Mouse (Mus musculus): ENCODE data around the gene Trpm6. TPM values are rescaled to one million over a fixed set of nuclear protein-coding genes. Genes with fewer than 3 reads are reported as not detected.

Trpm6 gene
- polyA plus RNA-seq, 1 experiment from 2014 or later = 0.18 TPM

DNA sequence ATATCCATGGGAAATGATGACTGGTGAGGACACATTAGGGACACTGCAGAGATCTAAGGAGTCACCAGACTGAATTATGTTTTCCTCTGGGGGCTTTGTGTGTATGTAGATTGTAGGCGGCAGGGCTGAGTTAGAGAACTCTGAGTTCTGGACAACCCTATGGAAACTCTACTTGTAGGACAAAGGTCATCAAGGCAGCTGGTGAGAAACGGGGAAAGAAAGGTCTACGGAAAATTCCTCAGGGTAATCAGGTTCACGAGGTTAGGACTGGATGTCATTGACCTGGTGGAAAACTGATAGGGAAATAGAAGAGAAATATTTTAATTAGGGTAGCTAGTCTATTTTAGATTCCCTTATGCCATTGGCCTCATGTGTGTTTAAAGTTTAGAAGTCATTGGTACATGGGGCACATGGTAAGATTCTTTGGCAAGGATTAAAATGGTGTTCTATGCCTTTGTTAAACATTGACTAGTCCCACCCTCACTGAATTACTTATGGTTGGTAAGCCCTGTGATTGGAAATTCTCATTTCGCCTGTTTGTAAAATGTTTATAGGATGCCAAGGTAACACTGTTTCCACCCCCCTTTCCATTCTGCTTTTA, 23.2 kb downstream of the Trpm6 start:
- Histone ChIP-seq H3K27ac (no peak overlapping the region), H3K27me3 (replicated peaks) (no peaks in the 10 kb centered on the region), H3K9ac (no peak overlapping the region), H3K4me1 (no peaks in the 10 kb centered on the region), H3K9me3 (no peaks in the 10 kb centered on the region), H3K36me3 (no peaks in the 10 kb centered on the region), H3K4me2 (no peak overlapping the region), H3K4me3 (replicated peaks) (no peak overlapping the region)
- ATAC-seq (ENCODE audit: insufficient read depth, low FRiP score, low read depth) = no peak
- 81% methylated on average over 5 of the region's 5 CpGs for WGBS

- Histone ChIP-seq H3K27me3 (replicated peaks) (no peaks in the 10 kb centered on the region), H3K4me3 (replicated peaks) (no peak overlapping the region), H3K36me3 (no peaks in the 10 kb centered on the region), H3K9ac (no peak overlapping the region), H3K9me3 (no peaks in the 10 kb centered on the region), H3K27ac (no peak overlapping the region), H3K4me2 (no peak overlapping the region), H3K4me1 (no peaks in the 10 kb centered on the region)
- ATAC-seq (ENCODE audit: insufficient read depth, low FRiP score, low read depth) = no peak
- WGBS = 39% methylated on average over 1 of the region's 1 CpGs
These were observed 24.3 kb downstream of the Trpm6 start for GRCm38 (mm10) chr19:18774085-18774484.

DNA sequence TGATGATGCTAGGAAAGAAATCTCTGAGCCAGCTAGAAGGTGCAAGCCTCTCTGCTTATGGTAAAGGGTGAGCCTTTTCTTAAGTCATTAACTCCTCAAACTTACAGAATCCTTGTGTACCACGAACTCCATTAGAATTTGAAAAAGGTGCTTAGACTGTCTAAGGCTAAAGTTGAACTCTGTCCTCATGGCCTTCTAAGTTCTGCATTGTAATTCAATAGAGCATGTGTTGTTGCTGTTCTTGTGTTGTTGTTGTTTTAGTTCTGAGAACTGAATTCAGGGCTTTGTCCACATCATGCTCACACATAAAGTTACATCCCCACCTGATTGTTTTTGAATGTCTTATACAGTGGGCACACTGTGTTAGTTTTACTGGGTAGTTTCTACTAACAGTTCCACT, 49.9 kb downstream of the Trpm6 start:
- H3K36me3 ChIP-seq = no peaks in the 10 kb centered on the region
- no peak overlapping the region for H3K4me3 ChIP-seq (replicated peaks)
- no peak for ATAC-seq (ENCODE audit: insufficient read depth, low FRiP score, low read depth)
- H3K4me1 ChIP-seq = no peaks in the 10 kb centered on the region
- no peak overlapping the region for H3K27ac ChIP-seq
- H3K4me2 ChIP-seq = no peak overlapping the region
- no peaks in the 10 kb centered on the region for H3K27me3 ChIP-seq (replicated peaks)
- WGBS = 62% methylated on average over 1 of the region's 1 CpGs
- H3K9ac ChIP-seq = no peak overlapping the region
- H3K9me3 ChIP-seq = no peaks in the 10 kb centered on the region

DNA sequence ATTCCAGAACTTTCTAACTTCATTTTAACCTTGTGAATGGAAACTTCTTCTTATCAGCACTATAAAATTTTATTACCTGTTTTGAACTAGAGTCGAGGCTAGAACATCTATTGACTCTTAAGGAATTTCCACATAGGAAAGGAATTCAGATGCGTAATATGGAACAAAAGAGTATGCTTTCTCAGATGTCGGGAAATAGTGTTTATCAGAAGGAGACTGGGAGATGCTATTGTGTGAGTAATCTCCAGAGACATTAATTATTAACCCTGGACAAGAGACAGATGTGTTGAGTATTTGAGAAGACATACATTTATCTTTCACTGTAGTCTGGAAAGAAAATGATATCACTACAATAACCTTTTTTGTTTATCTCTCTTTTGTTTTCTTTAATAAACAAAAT, 61.5 kb downstream of the Trpm6 start:
- Histone ChIP-seq H3K9me3 (no peaks in the 10 kb centered on the region), H3K4me3 (replicated peaks) (no peak overlapping the region), H3K4me2 (no peak overlapping the region), H3K27me3 (replicated peaks) (no peaks in the 10 kb centered on the region), H3K9ac (no peak overlapping the region), H3K36me3 (no peaks in the 10 kb centered on the region), H3K27ac (no peak overlapping the region), H3K4me1 (no peaks in the 10 kb centered on the region)
- 50% methylated on average over 3 of the region's 3 CpGs for WGBS
- no peak for ATAC-seq (ENCODE audit: insufficient read depth, low FRiP score, low read depth)

DNA sequence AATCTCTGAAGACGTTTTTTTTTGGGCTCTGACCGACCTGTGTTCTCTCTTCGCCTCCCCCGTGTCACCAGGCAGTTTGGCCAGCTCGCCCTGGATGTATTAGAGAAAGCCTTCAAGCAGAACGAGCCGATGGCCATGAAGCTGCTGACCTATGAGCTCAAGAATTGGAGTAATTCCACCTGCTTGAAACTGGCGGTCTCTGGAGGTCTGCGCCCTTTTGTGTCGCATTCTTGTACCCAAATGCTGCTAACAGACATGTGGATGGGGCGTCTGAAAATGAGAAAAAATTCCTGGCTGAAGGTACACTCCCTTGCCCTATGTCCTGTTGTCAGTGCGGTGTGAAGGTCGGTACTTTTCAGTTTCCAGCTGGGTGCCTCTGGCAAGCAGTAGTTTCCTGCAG, 65.4 kb downstream of the Trpm6 start:
- WGBS = 63% methylated on average over 13 of the region's 13 CpGs
- H3K27me3 ChIP-seq (replicated peaks) = no peaks in the 10 kb centered on the region
- ATAC-seq (ENCODE audit: insufficient read depth, low FRiP score, low read depth) = no peak
- no peaks in the 10 kb centered on the region for H3K36me3 ChIP-seq
- H3K27ac ChIP-seq = no peak overlapping the region
- H3K4me3 ChIP-seq (replicated peaks) = no peak overlapping the region
- no peak overlapping the region for H3K9ac ChIP-seq
- no peaks in the 10 kb centered on the region for H3K9me3 ChIP-seq
- no peaks in the 10 kb centered on the region for H3K4me1 ChIP-seq
- no peak overlapping the region for H3K4me2 ChIP-seq

- ATAC-seq (ENCODE audit: insufficient read depth, low FRiP score, low read depth) = no peak
- no peaks in the 10 kb centered on the region for H3K36me3 ChIP-seq
- WGBS = 83% methylated on average over 2 of the region's 2 CpGs
- H3K4me1 ChIP-seq = no peaks in the 10 kb centered on the region
- H3K4me3 ChIP-seq (replicated peaks) = no peak overlapping the region
- H3K4me2 ChIP-seq = no peak overlapping the region
- H3K27ac ChIP-seq = no peak overlapping the region
- no peak overlapping the region for H3K9ac ChIP-seq
- no peaks in the 10 kb centered on the region for H3K27me3 ChIP-seq (replicated peaks)
- H3K9me3 ChIP-seq = no peaks in the 10 kb centered on the region
These were observed 67.6 kb downstream of the Trpm6 start for GRCm38 (mm10) chr19:18817425-18817824.

GRCm38 (mm10) chr19:18828601-18829000, 78.8 kb downstream of the Trpm6 start:
- ATAC-seq (ENCODE audit: insufficient read depth, low FRiP score, low read depth) = no peak
- H3K9ac ChIP-seq = no peak overlapping the region
- H3K4me1 ChIP-seq = no peaks in the 10 kb centered on the region
- H3K9me3 ChIP-seq = no peaks in the 10 kb centered on the region
- 70% methylated on average over 2 of the region's 2 CpGs for WGBS
- no peak overlapping the region for H3K4me2 ChIP-seq
- no peak overlapping the region for H3K4me3 ChIP-seq (replicated peaks)
- no peaks in the 10 kb centered on the region for H3K27me3 ChIP-seq (replicated peaks)
- H3K36me3 ChIP-seq = no peaks in the 10 kb centered on the region
- no peak overlapping the region for H3K27ac ChIP-seq

- no peak overlapping the region for H3K27ac ChIP-seq
- no peak overlapping the region for H3K4me2 ChIP-seq
- H3K9me3 ChIP-seq = no peaks in the 10 kb centered on the region
- H3K9ac ChIP-seq = no peak overlapping the region
- H3K36me3 ChIP-seq = no peaks in the 10 kb centered on the region
- ATAC-seq (ENCODE audit: insufficient read depth, low FRiP score, low read depth) = no peak
- no peak overlapping the region for H3K4me3 ChIP-seq (replicated peaks)
- H3K27me3 ChIP-seq (replicated peaks) = no peaks in the 10 kb centered on the region
- H3K4me1 ChIP-seq = no peaks in the 10 kb centered on the region
- 70% methylated on average over 3 of the region's 3 CpGs for WGBS
These were observed 81.4 kb downstream of the Trpm6 start for GRCm38 (mm10) chr19:18831196-18831595.

DNA sequence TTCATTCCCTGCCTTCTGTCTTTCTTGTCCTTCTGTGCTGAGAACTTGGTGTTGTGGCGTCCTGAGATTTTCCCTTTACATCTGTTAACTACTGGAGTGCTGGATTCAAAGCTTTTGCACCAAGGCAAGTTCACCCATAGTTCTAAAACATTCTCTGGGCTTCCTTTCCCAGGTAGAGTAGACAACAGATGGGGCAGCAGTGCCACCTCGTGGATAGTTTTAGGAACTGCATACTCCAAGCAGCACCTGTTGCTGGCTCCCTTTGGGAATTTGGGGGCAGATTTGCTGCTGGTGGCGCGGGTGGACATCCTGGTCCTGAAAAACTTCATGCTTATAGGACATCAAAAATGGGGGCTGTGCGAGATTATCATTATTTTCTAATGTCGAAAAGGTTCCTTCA, 85.2 kb downstream of the Trpm6 start:
- Histone ChIP-seq H3K4me1 (no peaks in the 10 kb centered on the region), H3K27ac (no peak overlapping the region), H3K27me3 (replicated peaks) (no peaks in the 10 kb centered on the region), H3K9me3 (no peaks in the 10 kb centered on the region), H3K4me2 (no peak overlapping the region), H3K4me3 (replicated peaks) (no peak overlapping the region), H3K9ac (no peak overlapping the region), H3K36me3 (no peaks in the 10 kb centered on the region)
- WGBS = 5% methylated on average over 6 of the region's 6 CpGs
- no peak for ATAC-seq (ENCODE audit: insufficient read depth, low FRiP score, low read depth)

- H3K4me2 ChIP-seq = no peak overlapping the region
- 60% methylated on average over 19 of the region's 19 CpGs for WGBS
These were observed 92.2 kb downstream of the Trpm6 start for GRCm38 (mm10) chr19:18841789-18842562.

DNA sequence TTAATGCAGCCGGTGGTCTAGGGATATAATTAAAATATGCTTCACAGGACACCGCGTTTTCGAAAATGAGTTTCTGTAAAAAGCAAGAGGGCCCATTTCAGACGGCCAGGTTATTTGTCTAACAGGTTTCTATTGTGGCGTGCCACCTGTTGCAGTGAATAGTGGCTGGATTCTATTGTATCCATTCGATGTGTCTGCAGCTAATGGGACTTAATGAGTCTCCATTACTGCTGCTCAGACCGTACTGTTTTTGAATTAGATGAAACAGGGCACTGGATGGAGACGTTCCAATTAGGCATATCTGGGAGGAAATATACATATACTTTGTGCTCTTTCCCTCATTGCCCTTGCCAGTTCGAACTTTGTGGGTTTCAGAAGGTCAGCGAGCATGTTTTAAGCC, 92.8 kb downstream of the Trpm6 start:
- H3K4me2 ChIP-seq = no peak overlapping the region
- no peaks in the 10 kb centered on the region for H3K9me3 ChIP-seq
- H3K4me3 ChIP-seq (replicated peaks) = no peak overlapping the region
- H3K9ac ChIP-seq = no peak overlapping the region
- H3K4me1 ChIP-seq = no peaks in the 10 kb centered on the region
- no peak for ATAC-seq (ENCODE audit: insufficient read depth, low FRiP score, low read depth)
- H3K27ac ChIP-seq = no peak overlapping the region
- no peaks in the 10 kb centered on the region for H3K36me3 ChIP-seq
- H3K27me3 ChIP-seq (replicated peaks) = no peaks in the 10 kb centered on the region
- 71% methylated on average over 11 of the region's 11 CpGs for WGBS

More at GRCm38 (mm10) chr19:18841789-18842562, 92.2 kb downstream of the Trpm6 start:
- Histone ChIP-seq H3K27ac (no peak overlapping the region), H3K4me3 (replicated peaks) (no peak overlapping the region), H3K4me1 (no peaks in the 10 kb centered on the region), H3K9me3 (no peaks in the 10 kb centered on the region), H3K9ac (no peak overlapping the region), H3K27me3 (replicated peaks) (no peaks in the 10 kb centered on the region), H3K36me3 (no peaks in the 10 kb centered on the region)
- ATAC-seq (ENCODE audit: insufficient read depth, low FRiP score, low read depth) = no peak

DNA sequence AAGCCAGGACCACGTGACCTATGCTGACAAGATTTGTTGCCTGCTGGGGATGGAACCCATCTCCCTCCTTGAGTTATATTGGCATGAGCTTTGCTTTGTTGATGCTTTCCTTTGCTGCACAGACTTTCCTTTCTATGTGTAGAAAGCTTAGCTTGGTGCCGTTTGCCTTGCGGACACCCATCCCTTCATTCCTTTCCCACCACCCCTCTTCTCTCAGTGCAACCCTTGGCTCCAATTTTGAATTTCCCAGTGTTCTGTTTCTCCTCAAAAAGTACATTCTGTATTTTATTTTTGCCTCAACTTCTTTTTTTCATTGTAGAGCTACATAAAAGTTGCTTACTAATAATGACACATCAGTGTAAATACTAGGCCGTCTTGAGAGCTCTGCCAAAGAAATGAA, 96.6 kb downstream of the Trpm6 start:
- no peaks in the 10 kb centered on the region for H3K4me1 ChIP-seq
- H3K27ac ChIP-seq = peak overlapping the region; percentile 22; the same call in 1 of the 2 replicates
- H3K9me3 ChIP-seq = no peaks in the 10 kb centered on the region
- H3K9ac ChIP-seq = no peak overlapping the region
- H3K4me2 ChIP-seq = no peak overlapping the region
- no peak overlapping the region for H3K4me3 ChIP-seq (replicated peaks)
- WGBS = 57% methylated on average over 4 of the region's 4 CpGs
- H3K27me3 ChIP-seq (replicated peaks) = no peaks in the 10 kb centered on the region
- ATAC-seq (ENCODE audit: insufficient read depth, low FRiP score, low read depth) = no peak
- H3K36me3 ChIP-seq = no peaks in the 10 kb centered on the region

Data from stomach, embryonic 15.5 days (tissue).